Mouse (Mus musculus): Measurements from ENCODE around the gene Pacsin1. TPM values are rescaled to one million over a fixed set of nuclear protein-coding genes. Genes with fewer than 3 reads are reported as not detected.

The Pacsin1 gene
- total and polyA plus RNA-seq, 2 experiments: 0.23 TPM; not detected in 1

- DNase-seq (ENCODE audit: extremely low read depth, low read depth, low spot score): no peak
- Histone ChIP-seq H3K9ac (ENCODE audit: low read depth, low read length) (no peak overlapping the region), H3K27ac (replicated peaks; ENCODE audit: insufficient read depth, low read depth, low read length) (no peak overlapping the region), H3K4me1 (ENCODE audit: control insufficient read depth, insufficient read depth, low read length) (no peaks in the 10 kb centered on the region), H3K27me3 (ENCODE audit: control insufficient read depth, insufficient read depth, low read length) (no peaks in the 10 kb centered on the region), H3K79me2 (ENCODE audit: control insufficient read depth, insufficient read depth, low read length) (no peaks in the 10 kb centered on the region), H3K4me3 (ENCODE audit: insufficient read depth, low read depth, low read length) (no peak overlapping the region), H3K36me3 (ENCODE audit: control insufficient read depth, insufficient read depth, low read length) (no peaks in the 10 kb centered on the region)
- 75% methylated on average over 3 of the region's 3 CpGs for WGBS
- no peak for TF ChIP-seq POLR2A (IDR thresholded peaks at IDR 0.05; ENCODE audit: extremely low read depth, insufficient read depth, low read length)
- no peak for TF ChIP-seq CTCF (IDR thresholded peaks at IDR 0.05; ENCODE audit: low read depth, low read length)
These were observed 77.4 kb downstream of the Pacsin1 start for GRCm38 (mm10) chr17:27732694-27733093.

- 35% methylated on average over 13 of the region's 13 CpGs for WGBS
- no peaks in the 10 kb centered on the region for H3K27me3 ChIP-seq (ENCODE audit: control insufficient read depth, insufficient read depth, low read length)
- no peak overlapping the region for H3K27ac ChIP-seq (replicated peaks; ENCODE audit: insufficient read depth, low read depth, low read length)
- H3K9ac ChIP-seq (ENCODE audit: low read depth, low read length): no peak overlapping the region
- DNase-seq (ENCODE audit: extremely low read depth, low read depth, low spot score): no peak
- no peaks in the 10 kb centered on the region for H3K79me2 ChIP-seq (ENCODE audit: control insufficient read depth, insufficient read depth, low read length)
- no peak overlapping the region for H3K4me3 ChIP-seq (ENCODE audit: insufficient read depth, low read depth, low read length)
- H3K36me3 ChIP-seq (ENCODE audit: control insufficient read depth, insufficient read depth, low read length): no peaks in the 10 kb centered on the region
- no peaks in the 10 kb centered on the region for H3K4me1 ChIP-seq (ENCODE audit: control insufficient read depth, insufficient read depth, low read length)
- no peak for TF ChIP-seq CTCF (IDR thresholded peaks at IDR 0.05; ENCODE audit: low read depth, low read length)
- TF ChIP-seq POLR2A (IDR thresholded peaks at IDR 0.05; ENCODE audit: extremely low read depth, insufficient read depth, low read length): no peak
These were observed 79.2 kb downstream of the Pacsin1 start for GRCm38 (mm10) chr17:27734344-27735073.

GRCm38 (mm10) chr17:27740961-27741360, 85.7 kb downstream of the Pacsin1 start:
- TF ChIP-seq CTCF (IDR thresholded peaks at IDR 0.05; ENCODE audit: low read depth, low read length) (no peak), POLR2A (IDR thresholded peaks at IDR 0.05; ENCODE audit: extremely low read depth, insufficient read depth, low read length) (no peak)
- Histone ChIP-seq H3K4me3 (ENCODE audit: insufficient read depth, low read depth, low read length) (no peak overlapping the region), H3K27ac (replicated peaks; ENCODE audit: insufficient read depth, low read depth, low read length) (no peak overlapping the region), H3K79me2 (ENCODE audit: control insufficient read depth, insufficient read depth, low read length) (no peaks in the 10 kb centered on the region), H3K4me1 (ENCODE audit: control insufficient read depth, insufficient read depth, low read length) (no peaks in the 10 kb centered on the region), H3K9ac (ENCODE audit: low read depth, low read length) (no peak overlapping the region), H3K27me3 (ENCODE audit: control insufficient read depth, insufficient read depth, low read length) (no peaks in the 10 kb centered on the region), H3K36me3 (ENCODE audit: control insufficient read depth, insufficient read depth, low read length) (no peaks in the 10 kb centered on the region)
- no peak for DNase-seq (ENCODE audit: extremely low read depth, low read depth, low spot score)
- WGBS: 88% methylated on average over 6 of the region's 6 CpGs

- no peaks in the 10 kb centered on the region for H3K4me1 ChIP-seq (ENCODE audit: control insufficient read depth, insufficient read depth, low read length)
- no peaks in the 10 kb centered on the region for H3K27me3 ChIP-seq (ENCODE audit: control insufficient read depth, insufficient read depth, low read length)
- no peaks in the 10 kb centered on the region for H3K36me3 ChIP-seq (ENCODE audit: control insufficient read depth, insufficient read depth, low read length)
- 81% methylated on average over 4 of the region's 4 CpGs for WGBS
- no peak overlapping the region for H3K4me3 ChIP-seq (ENCODE audit: insufficient read depth, low read depth, low read length)
- no peaks in the 10 kb centered on the region for H3K79me2 ChIP-seq (ENCODE audit: control insufficient read depth, insufficient read depth, low read length)
- H3K27ac ChIP-seq (replicated peaks; ENCODE audit: insufficient read depth, low read depth, low read length): no peak overlapping the region
- H3K9ac ChIP-seq (ENCODE audit: low read depth, low read length): no peak overlapping the region
- TF ChIP-seq CTCF (IDR thresholded peaks at IDR 0.05; ENCODE audit: low read depth, low read length) (no peak), POLR2A (IDR thresholded peaks at IDR 0.05; ENCODE audit: extremely low read depth, insufficient read depth, low read length) (no peak)
- no peak for DNase-seq (ENCODE audit: extremely low read depth, low read depth, low spot score)
These were observed 91.1 kb downstream of the Pacsin1 start for GRCm38 (mm10) chr17:27746446-27746845.

GRCm38 (mm10) chr17:27748123-27748522, 92.8 kb downstream of the Pacsin1 start:
- no peak for DNase-seq (ENCODE audit: extremely low read depth, low read depth, low spot score)
- H3K27ac ChIP-seq (replicated peaks; ENCODE audit: insufficient read depth, low read depth, low read length): no peak overlapping the region
- no peaks in the 10 kb centered on the region for H3K27me3 ChIP-seq (ENCODE audit: control insufficient read depth, insufficient read depth, low read length)
- no peak overlapping the region for H3K9ac ChIP-seq (ENCODE audit: low read depth, low read length)
- WGBS: 100% methylated on average over 2 of the region's 2 CpGs
- TF ChIP-seq POLR2A (IDR thresholded peaks at IDR 0.05; ENCODE audit: extremely low read depth, insufficient read depth, low read length) (no peak), CTCF (IDR thresholded peaks at IDR 0.05; ENCODE audit: low read depth, low read length) (no peak)
- no peak overlapping the region for H3K4me3 ChIP-seq (ENCODE audit: insufficient read depth, low read depth, low read length)
- H3K79me2 ChIP-seq (ENCODE audit: control insufficient read depth, insufficient read depth, low read length): no peaks in the 10 kb centered on the region
- H3K4me1 ChIP-seq (ENCODE audit: control insufficient read depth, insufficient read depth, low read length): no peaks in the 10 kb centered on the region
- no peaks in the 10 kb centered on the region for H3K36me3 ChIP-seq (ENCODE audit: control insufficient read depth, insufficient read depth, low read length)

- no peak for DNase-seq (ENCODE audit: extremely low read depth, low read depth, low spot score)
- TF ChIP-seq POLR2A (IDR thresholded peaks at IDR 0.05; ENCODE audit: extremely low read depth, insufficient read depth, low read length) (no peak), CTCF (IDR thresholded peaks at IDR 0.05; ENCODE audit: low read depth, low read length) (no peak)
- Histone ChIP-seq H3K36me3 (ENCODE audit: control insufficient read depth, insufficient read depth, low read length) (no peaks in the 10 kb centered on the region; the same call in 1 of the 2 replicates), H3K4me3 (ENCODE audit: insufficient read depth, low read depth, low read length) (no peak overlapping the region), H3K27me3 (ENCODE audit: control insufficient read depth, insufficient read depth, low read length) (no peaks in the 10 kb centered on the region), H3K4me1 (ENCODE audit: control insufficient read depth, insufficient read depth, low read length) (no peaks in the 10 kb centered on the region), H3K27ac (replicated peaks; ENCODE audit: insufficient read depth, low read depth, low read length) (no peak overlapping the region), H3K79me2 (ENCODE audit: control insufficient read depth, insufficient read depth, low read length) (peaks cover 7% of the 10 kb centered on the region), H3K9ac (ENCODE audit: low read depth, low read length) (no peak overlapping the region)
- WGBS: 92% methylated on average over 6 of the region's 6 CpGs
These were observed 95.2 kb downstream of the Pacsin1 start for GRCm38 (mm10) chr17:27750451-27750942.
